Mouse (Mus musculus) liver, embryonic 12.5 days (tissue): ENCODE results near the gene Zranb2. TPM values are rescaled to one million over a fixed set of nuclear protein-coding genes. Genes with fewer than 3 reads are reported as not detected.

Experiments
- ATAC-seq: fragments of 200-750 bp; cut with Nextera tagmentation; 2 replicates; pipeline ENCODE4 v1.8.0; 2017; ENCODE audit warnings: moderate number of reproducible peaks, mild to moderate bottlenecking, moderate library complexity
- H3K27ac ChIP-seq: fragments of 300-500 bp; sonication (generic); 2 replicates; pipeline ENCODE4 v1.5.1; 2016; ENCODE audit warnings: mild to moderate bottlenecking
- H3K27me3 ChIP-seq: fragments of 300-500 bp; sonication (generic); replicated peaks from 2 replicates; pipeline ENCODE4 v1.6.1; 2016; ENCODE audit warnings: mild to moderate bottlenecking, moderate library complexity
- H3K36me3 ChIP-seq: fragments of 300-500 bp; sonication (generic); 2 replicates; pipeline ENCODE4 v1.6.1; 2016; ENCODE audit warnings: mild to moderate bottlenecking, moderate library complexity
- H3K4me1 ChIP-seq: fragments of 300-500 bp; sonication (generic); 2 replicates; pipeline ENCODE4 v1.6.1; 2016
- H3K4me2 ChIP-seq: fragments of 300-500 bp; sonication (generic); 2 replicates; pipeline ENCODE4 v1.6.1; 2016; ENCODE audit warnings: mild to moderate bottlenecking, moderate library complexity
- H3K4me3 ChIP-seq: fragments of 300-500 bp; sonication (generic); 2 replicates; pipeline ENCODE4 v1.5.1; 2016; ENCODE audit warnings: mild to moderate bottlenecking, moderate library complexity
- H3K9ac ChIP-seq: fragments of 300-500 bp; sonication (generic); 2 replicates; pipeline ENCODE4 v1.6.1; 2016; ENCODE audit warnings: mild to moderate bottlenecking, moderate library complexity
- H3K9me3 ChIP-seq: fragments of 300-500 bp; sonication (generic); replicated peaks from 2 replicates; pipeline ENCODE4 v1.6.1; 2016; ENCODE audit warnings: mild to moderate bottlenecking, moderate library complexity
- WGBS: fragments of 180-500 bp; shearing (Covaris S2); methylation state at CpG from one replicate; pipeline ENCODE4 v1.1.7; 2016; ENCODE audit not compliant: insufficient replicate concordance; 5-methylcytosine and 5-hydroxymethylcytosine counted together
- polyA plus RNA-seq: library from polyadenylated mRNA; unstranded; fragments of >200 nt; fragmentation: Nextera tagmentation; extraction: Ambion mirVana; gene quantifications from 2 replicates; pipeline ENCODE4 v1.2.1, GENCODE M21; 2016

Gene Zranb2
- polyA plus RNA-seq, 1 experiment from 2014 or later: 74.8 TPM

DNA sequence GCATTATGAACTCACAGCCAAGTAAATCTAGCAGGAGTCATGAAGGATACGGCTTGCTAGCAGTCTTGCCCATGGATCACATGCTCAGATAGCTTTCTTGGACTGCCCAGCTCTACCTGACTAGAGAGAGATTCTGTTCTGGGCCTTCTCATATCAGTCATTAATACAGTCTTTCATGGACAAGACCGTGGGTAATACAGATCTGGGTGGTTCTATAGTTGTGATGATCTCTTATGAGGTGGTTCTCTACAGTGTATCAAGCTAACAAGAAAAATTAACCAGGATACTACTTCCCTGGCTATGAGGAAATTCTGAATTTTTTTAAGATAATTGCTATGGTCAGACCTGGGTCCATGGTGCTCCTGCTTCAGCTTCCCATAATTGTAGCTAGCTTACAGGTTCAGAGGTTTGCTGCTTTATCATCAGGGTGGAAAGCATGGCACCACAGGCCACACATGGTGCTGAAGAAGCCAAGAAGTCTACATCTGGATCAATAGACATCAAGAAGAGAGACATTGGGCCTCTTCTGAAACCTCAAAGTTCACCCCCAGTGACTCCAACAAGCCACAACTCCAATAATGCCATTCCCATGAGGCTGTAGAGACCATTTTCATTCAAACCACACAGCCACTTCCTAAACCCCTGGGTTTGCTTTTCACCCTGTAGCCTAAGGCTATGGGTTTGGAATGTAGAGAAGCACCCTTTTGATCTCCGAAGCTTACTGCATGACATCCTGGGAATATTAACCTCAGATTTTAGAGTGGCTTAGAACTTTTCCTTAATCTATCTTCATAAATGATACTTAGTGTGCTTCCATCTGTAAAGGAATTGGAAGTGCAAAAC lies 16.0 kb downstream of the Zranb2 start:
- 88% methylated on average over 3 of the region's 3 CpGs for WGBS
- no peak overlapping the region for H3K4me2 ChIP-seq
- peak; percentile 40; the same call in 1 of the 2 replicates for ATAC-seq

DNA sequence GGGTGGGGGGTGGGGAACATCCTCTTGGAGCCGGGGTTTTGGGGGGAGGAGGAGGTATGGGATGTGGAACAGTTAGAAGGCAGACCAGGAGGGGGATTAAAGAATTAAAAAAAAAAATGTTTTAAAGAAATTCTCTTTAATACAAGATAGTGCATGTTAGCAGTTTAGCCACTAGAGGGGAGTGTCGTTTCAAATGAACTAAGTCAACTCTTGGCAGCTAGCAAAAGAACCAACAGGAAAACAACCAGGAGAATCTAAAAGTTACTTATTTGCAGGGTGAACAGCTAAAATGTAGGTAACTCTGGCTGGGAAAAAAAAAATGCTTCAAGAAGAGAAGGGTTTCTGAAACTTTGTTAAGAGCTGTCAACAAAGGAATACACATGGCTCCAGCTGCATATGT lies 31.2 kb downstream of the Zranb2 start:
- no peak overlapping the region for H3K4me2 ChIP-seq
- H3K4me1 ChIP-seq: peaks cover 25% of the 10 kb centered on the region
- no peak overlapping the region for H3K9ac ChIP-seq
- WGBS: 7% methylated on average over 2 of the region's 2 CpGs
- H3K27me3 ChIP-seq: peaks cover 32% of the 10 kb centered on the region
- no peak overlapping the region for H3K4me3 ChIP-seq
- H3K36me3 ChIP-seq: no peaks in the 10 kb centered on the region
- ATAC-seq: no peak
- H3K27ac ChIP-seq: no peak overlapping the region
- no peaks in the 10 kb centered on the region for H3K9me3 ChIP-seq

More for the DNA sequence above, 16.0 kb downstream of the Zranb2 start:
- Histone ChIP-seq H3K9me3 (no peaks in the 10 kb centered on the region), H3K27ac (no peak overlapping the region), H3K27me3 (no peaks in the 10 kb centered on the region), H3K36me3 (peaks cover 49% of the 10 kb centered on the region), H3K4me3 (no peak overlapping the region), H3K9ac (no peak overlapping the region), H3K4me1 (no peaks in the 10 kb centered on the region)

GRCm38 (mm10) chr3:157566725-157567565 lies 33.0 kb downstream of the Zranb2 start, which contains the start of gene Ptger3:
TSS of gene Ptger3 (plus strand) at chr3:157566892.
- H3K4me2 ChIP-seq: peak within 1 kb of the TSS; percentile 93
- peaks cover 30% of the 10 kb centered on the region for H3K4me1 ChIP-seq
- peak within 1 kb of the TSS; percentile 62 for H3K4me3 ChIP-seq
- no peak within 1 kb of the TSS for H3K27ac ChIP-seq
- peaks cover 32% of the 10 kb centered on the region for H3K27me3 ChIP-seq
- ATAC-seq: peak; percentile 77
- H3K36me3 ChIP-seq: no peaks in the 10 kb centered on the region
- WGBS: under 1% methylated on average over 83 of the region's 84 CpGs
- peak within 1 kb of the TSS; percentile 63 for H3K9ac ChIP-seq
- no peaks in the 10 kb centered on the region for H3K9me3 ChIP-seq

DNA sequence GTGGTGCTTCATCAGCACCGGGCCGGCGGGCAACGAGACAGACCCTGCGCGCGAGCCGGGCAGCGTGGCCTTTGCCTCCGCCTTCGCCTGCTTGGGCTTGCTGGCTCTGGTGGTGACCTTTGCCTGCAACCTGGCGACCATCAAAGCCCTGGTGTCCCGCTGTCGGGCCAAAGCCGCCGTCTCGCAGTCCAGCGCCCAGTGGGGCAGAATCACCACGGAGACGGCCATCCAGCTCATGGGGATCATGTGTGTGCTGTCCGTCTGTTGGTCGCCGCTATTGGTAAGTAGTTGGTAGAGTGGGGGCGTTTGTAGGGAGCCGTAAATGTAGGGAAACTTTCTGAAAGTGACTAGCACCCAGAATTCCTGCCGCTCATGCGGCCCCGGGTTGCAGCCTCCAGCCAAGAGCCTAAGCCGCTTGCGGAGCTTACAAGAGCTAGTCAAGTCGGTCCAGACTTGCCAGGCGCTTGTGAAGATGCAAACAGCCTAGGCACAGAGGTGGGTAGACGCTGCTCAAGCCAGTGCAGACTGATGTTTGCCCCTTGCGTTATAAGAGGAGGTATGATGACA lies 33.7 kb downstream of the Zranb2 start:
- Histone ChIP-seq H3K4me2 (peak overlapping the region; percentile 93), H3K27ac (no peak overlapping the region), H3K27me3 (peaks cover 32% of the 10 kb centered on the region), H3K36me3 (no peaks in the 10 kb centered on the region), H3K9ac (peak overlapping the region; percentile 63), H3K9me3 (no peaks in the 10 kb centered on the region), H3K4me3 (peak overlapping the region; percentile 62), H3K4me1 (peaks cover 37% of the 10 kb centered on the region)
- WGBS: 2% methylated on average over 34 of the region's 34 CpGs
- ATAC-seq: peak; percentile 16; the same call in 1 of the 2 replicates

GRCm38 (mm10) chr3:157572011-157572410 lies 38.1 kb downstream of the Zranb2 start:
- Histone ChIP-seq H3K4me1 (peaks cover 60% of the 10 kb centered on the region), H3K27ac (no peak overlapping the region), H3K4me2 (peak overlapping the region; percentile 41), H3K9ac (no peak overlapping the region), H3K9me3 (no peaks in the 10 kb centered on the region), H3K27me3 (peaks cover 20% of the 10 kb centered on the region), H3K36me3 (no peaks in the 10 kb centered on the region), H3K4me3 (no peak overlapping the region)
- 37% methylated on average over 6 of the region's 6 CpGs for WGBS
- ATAC-seq: no peak

- no peaks in the 10 kb centered on the region for H3K36me3 ChIP-seq
- H3K4me2 ChIP-seq: peak overlapping the region; percentile 29
- H3K9me3 ChIP-seq: no peaks in the 10 kb centered on the region
- H3K9ac ChIP-seq: no peak overlapping the region
- peak; percentile 53 for ATAC-seq
- peak overlapping the region; percentile 72; the same call in 1 of the 2 replicates for H3K27ac ChIP-seq
- 25% methylated on average over 9 of the region's 9 CpGs for WGBS
- peaks cover 76% of the 10 kb centered on the region for H3K4me1 ChIP-seq
- H3K4me3 ChIP-seq: no peak overlapping the region
- H3K27me3 ChIP-seq: no peaks in the 10 kb centered on the region
Measured at GRCm38 (mm10) chr3:157575441-157576342, 41.7 kb downstream of the Zranb2 start.

GRCm38 (mm10) chr3:157576343-157576722 lies 42.4 kb downstream of the Zranb2 start:
- Histone ChIP-seq H3K4me3 (no peak overlapping the region), H3K27ac (no peak overlapping the region), H3K4me1 (peaks cover 83% of the 10 kb centered on the region), H3K4me2 (peak overlapping the region; percentile 13; the same call in 1 of the 2 replicates), H3K36me3 (no peaks in the 10 kb centered on the region), H3K27me3 (no peaks in the 10 kb centered on the region), H3K9ac (no peak overlapping the region), H3K9me3 (no peaks in the 10 kb centered on the region)
- WGBS: 38% methylated on average over 1 of the region's 1 CpGs
- no peak; the same call in 1 of the 2 replicates for ATAC-seq

DNA sequence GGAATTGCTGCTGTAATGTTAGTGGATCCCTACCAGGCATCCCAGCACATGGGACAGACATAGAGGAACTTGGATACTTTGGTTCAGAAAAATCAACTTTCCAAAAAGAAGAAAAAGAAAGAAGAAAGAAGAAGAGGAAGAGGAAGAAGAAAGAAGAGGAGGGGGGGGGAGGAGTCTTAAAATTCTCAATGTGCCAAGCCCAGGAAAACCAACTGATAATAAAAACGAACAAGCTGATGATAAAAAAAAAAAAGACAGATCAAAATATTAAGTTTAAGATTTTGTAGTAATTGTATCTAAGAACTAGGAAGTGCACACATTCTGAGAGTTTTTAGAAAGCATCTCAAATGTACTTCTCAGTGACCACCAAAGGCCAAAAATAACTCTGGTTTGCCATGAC lies 42.9 kb downstream of the Zranb2 start:
- H3K36me3 ChIP-seq: no peaks in the 10 kb centered on the region
- peaks cover 81% of the 10 kb centered on the region for H3K4me1 ChIP-seq
- 11% methylated on average over 1 of the region's 1 CpGs for WGBS
- H3K27ac ChIP-seq: no peak overlapping the region; the same call in 1 of the 2 replicates
- no peak for ATAC-seq
- H3K4me3 ChIP-seq: no peak overlapping the region
- H3K27me3 ChIP-seq: no peaks in the 10 kb centered on the region
- no peak overlapping the region for H3K9ac ChIP-seq
- H3K4me2 ChIP-seq: no peak overlapping the region
- H3K9me3 ChIP-seq: no peaks in the 10 kb centered on the region

GRCm38 (mm10) chr3:157578469-157579170 lies 44.7 kb downstream of the Zranb2 start:
- no peak for ATAC-seq
- Histone ChIP-seq H3K4me2 (no peak overlapping the region), H3K9ac (no peak overlapping the region), H3K27ac (no peak overlapping the region), H3K36me3 (no peaks in the 10 kb centered on the region), H3K4me1 (peaks cover 78% of the 10 kb centered on the region), H3K27me3 (no peaks in the 10 kb centered on the region), H3K9me3 (no peaks in the 10 kb centered on the region), H3K4me3 (no peak overlapping the region)
- 42% methylated on average over 5 of the region's 5 CpGs for WGBS

- Histone ChIP-seq H3K9ac (no peak overlapping the region), H3K27ac (no peak overlapping the region), H3K9me3 (no peaks in the 10 kb centered on the region), H3K4me2 (no peak overlapping the region), H3K36me3 (no peaks in the 10 kb centered on the region), H3K4me1 (peaks cover 75% of the 10 kb centered on the region), H3K4me3 (no peak overlapping the region), H3K27me3 (no peaks in the 10 kb centered on the region)
- no peak for ATAC-seq
- 71% methylated on average over 2 of the region's 2 CpGs for WGBS
Measured at GRCm38 (mm10) chr3:157579376-157579775, 45.4 kb downstream of the Zranb2 start.
